Mouse (Mus musculus) erythroid progenitor cell, adult 5-6 weeks (primary cell): ENCODE measurements around the gene Vmn2r8. TPM values are rescaled to one million over a fixed set of nuclear protein-coding genes. Genes with fewer than 3 reads are reported as not detected.

Experiments used
- total RNA-seq, 2 experiments: library from RNA; stranded (forward) in 1 of 2; stranded (reverse) in 1 of 2; fragments of 150-400 nt in 1 of 2; fragments of 186-747, 209-891 nt in 1 of 2; gene quantifications; 2 replicates each; pipeline versions ENCODE4 v1.2.3 to v1.2.4; 2015 to 2017; ENCODE audit warnings: low replicate concordance in 2 of 2

Gene Vmn2r8
- total RNA-seq, 2 experiments from 2014 or later = not detected

Other genes with a start within 250 kb of the Vmn2r8 start
- 50.8 and 63.3 TPM in 2 replicates for gene Gak, start 179.1 kb downstream of the Vmn2r8 start, total RNA-seq (2015; ENCODE audit: low replicate concordance)
- gene Gak, start 179.1 kb downstream of the Vmn2r8 start, total RNA-seq (2017; ENCODE audit: low replicate concordance) = 61.4 and 69.4 TPM in 2 replicates
- 2.9 and 8.4 TPM in 2 replicates for gene Tmem175, start 179.1 kb downstream of the Vmn2r8 start, total RNA-seq (2015; ENCODE audit: low replicate concordance)
- gene Tmem175, start 179.1 kb downstream of the Vmn2r8 start, total RNA-seq (2017; ENCODE audit: low replicate concordance) = 2.8 and 7.9 TPM in 2 replicates
- gene Idua, start 148.5 kb downstream of the Vmn2r8 start, total RNA-seq (2015; ENCODE audit: low replicate concordance) = 2.5 and 5.8 TPM in 2 replicates
- 2.2 TPM in 1 of 2 replicates, not detected in the other for gene Idua, start 148.5 kb downstream of the Vmn2r8 start, total RNA-seq (2017; ENCODE audit: low replicate concordance)
- gene Dgkq, start 139.2 kb downstream of the Vmn2r8 start, total RNA-seq (2015; ENCODE audit: low replicate concordance) = 4.2 TPM in 1 of 2 replicates, not detected in the other
- 4.9 and 5.5 TPM in 2 replicates for gene Dgkq, start 139.2 kb downstream of the Vmn2r8 start, total RNA-seq (2017; ENCODE audit: low replicate concordance)
- 3.6 and 4.6 TPM in 2 replicates for gene Slc26a1, start 133.3 kb downstream of the Vmn2r8 start, total RNA-seq (2015; ENCODE audit: low replicate concordance)
- 0.90 and 1.7 TPM in 2 replicates for gene Slc26a1, start 133.3 kb downstream of the Vmn2r8 start, total RNA-seq (2017; ENCODE audit: low replicate concordance)
- gene Fgfrl1, start 116.5 kb downstream of the Vmn2r8 start, total RNA-seq (2015; ENCODE audit: low replicate concordance) = 22.2 and 28.8 TPM in 2 replicates
- 21.5 and 23.2 TPM in 2 replicates for gene Fgfrl1, start 116.5 kb downstream of the Vmn2r8 start, total RNA-seq (2017; ENCODE audit: low replicate concordance)
- gene Rnf212, start 33.9 kb downstream of the Vmn2r8 start, total RNA-seq (2015; ENCODE audit: low replicate concordance) = 7.1 and 9.7 TPM in 2 replicates
- 13.5 and 16.0 TPM in 2 replicates for gene Rnf212, start 33.9 kb downstream of the Vmn2r8 start, total RNA-seq (2017; ENCODE audit: low replicate concordance)
- not detected in 2 replicates for gene Tmed11, start 13.5 kb downstream of the Vmn2r8 start, total RNA-seq (2015; ENCODE audit: low replicate concordance)
- gene Tmed11, start 13.5 kb downstream of the Vmn2r8 start, total RNA-seq (2017; ENCODE audit: low replicate concordance) = not detected in 2 replicates
- not detected in 2 replicates for gene Vmn2r9, start 43.8 kb upstream of the Vmn2r8 start, total RNA-seq (2015; ENCODE audit: low replicate concordance)
- under 0.01 TPM in 1 of 2 replicates, not detected in the other for gene Vmn2r9, start 43.8 kb upstream of the Vmn2r8 start, total RNA-seq (2017; ENCODE audit: low replicate concordance)
- not detected in 2 replicates for gene Vmn2r10, start 197.7 kb upstream of the Vmn2r8 start, total RNA-seq (2015; ENCODE audit: low replicate concordance)
- gene Vmn2r10, start 197.7 kb upstream of the Vmn2r8 start, total RNA-seq (2017; ENCODE audit: low replicate concordance) = not detected in 2 replicates